Mouse (Mus musculus): ENCODE data around the gene Ms4a5. TPM values are rescaled to one million over a fixed set of nuclear protein-coding genes. Genes with fewer than 3 reads are reported as not detected.

Ms4a5 gene
- polyA plus RNA-seq (2012; rRNA removed; ENCODE audit: low replicate concordance): not detected in 2 replicates

GRCm38 (mm10) chr19:11283773-11284172 is at the start of gene Ms4a5:
TSS of gene Ms4a5 (minus strand) at chr19:11283873.

GRCm38 (mm10) chr19:11314354-11314753 is 30.7 kb upstream of the Ms4a5 start, which contains the start of gene Ms4a14:
TSS of gene Ms4a14 (minus strand) at chr19:11314454.

DNA sequence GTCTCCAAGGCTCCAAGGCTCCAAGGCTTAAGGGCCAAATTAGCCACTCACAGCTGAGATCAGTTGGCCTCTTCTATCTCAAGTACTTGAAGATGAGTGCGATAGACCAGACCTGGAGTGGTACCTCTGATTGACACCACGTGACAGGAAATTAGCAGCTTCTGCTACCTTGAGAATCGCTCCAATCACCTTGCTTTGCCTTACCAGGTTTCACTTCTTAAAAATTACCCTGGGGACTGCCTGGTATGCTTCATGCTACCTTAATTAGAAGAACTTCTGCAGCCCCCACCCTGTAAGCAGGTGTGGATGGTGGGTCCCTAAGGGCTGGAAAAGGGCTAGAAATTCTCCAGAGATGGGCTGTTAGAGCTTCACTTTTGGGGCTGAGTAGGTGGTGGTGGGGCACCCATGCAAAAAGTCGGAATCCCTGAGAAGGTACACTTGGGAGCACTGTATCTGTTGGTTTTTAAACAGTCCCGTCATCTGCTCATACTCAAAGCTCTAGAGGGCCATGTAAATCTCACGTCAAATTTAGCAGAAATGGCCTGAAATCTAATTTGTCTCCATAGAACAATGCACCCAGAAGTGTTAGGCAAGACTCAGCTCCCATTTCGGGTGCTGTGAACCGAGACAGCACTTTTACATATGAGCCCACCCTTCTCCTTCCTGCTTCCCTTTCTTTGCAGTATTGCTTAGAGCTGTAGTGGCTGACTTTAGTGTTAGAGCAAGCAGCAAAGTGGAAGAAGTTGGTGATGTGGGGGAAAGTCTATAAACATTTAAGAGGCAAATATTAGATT is 17.4 kb downstream of the Ms4a5 start, which contains the start of gene Ms4a1:
Gene Ms4a1, minus strand, starts transcription at position 190 of the 794 bp plus-strand sequence.

DNA sequence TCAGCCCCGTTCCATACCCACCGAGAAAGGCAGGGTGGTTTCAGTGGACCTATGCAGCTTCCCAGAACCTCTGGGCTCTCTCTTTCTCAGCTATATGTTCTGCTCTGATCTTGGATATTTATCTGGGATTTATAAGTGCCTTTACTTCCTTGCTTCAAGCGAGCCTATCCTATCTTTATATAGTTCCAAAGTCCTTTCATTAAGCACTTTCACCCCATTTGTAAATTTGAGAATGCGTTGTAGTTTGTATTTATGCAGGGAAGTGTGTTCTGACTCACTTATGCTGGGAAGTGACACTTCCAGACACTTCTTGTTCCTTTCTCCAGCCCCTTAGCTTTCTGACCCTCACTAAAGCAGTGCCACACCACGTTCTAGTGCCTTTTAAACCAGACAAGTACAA is 51.3 kb downstream of the Ms4a5 start, which contains the start of gene Ms4a12:
Gene Ms4a12, minus strand, starts transcription at position 101 of the 400 bp plus-strand sequence.

Other genes starting within 250 kb of the Ms4a5 start
- 154 and 309 TPM in 2 replicates for gene Ms4a8a, start 202.8 kb downstream of the Ms4a5 start, polyA plus RNA-seq (2012; rRNA removed; ENCODE audit: low replicate concordance)
- not detected in 2 replicates for gene 1700017D01Rik, start 153.0 kb downstream of the Ms4a5 start, polyA plus RNA-seq (2012; rRNA removed; ENCODE audit: low replicate concordance)
- not detected in 2 replicates for gene 1700025F22Rik, start 118.6 kb downstream of the Ms4a5 start, polyA plus RNA-seq (2012; rRNA removed; ENCODE audit: low replicate concordance)
- gene Ms4a13, start 87.1 kb downstream of the Ms4a5 start, polyA plus RNA-seq (2012; rRNA removed; ENCODE audit: low replicate concordance): not detected in 2 replicates
- gene Ms4a12, start 51.4 kb downstream of the Ms4a5 start, polyA plus RNA-seq (2012; rRNA removed; ENCODE audit: low replicate concordance): 6.5 and 10.0 TPM in 2 replicates
- gene Ms4a1, start 17.6 kb downstream of the Ms4a5 start, polyA plus RNA-seq (2012; rRNA removed; ENCODE audit: low replicate concordance): 0.12 TPM in 1 of 2 replicates, not detected in the other
- 0.14 TPM in 1 of 2 replicates, not detected in the other for gene Ms4a14, start 30.6 kb upstream of the Ms4a5 start, polyA plus RNA-seq (2012; rRNA removed; ENCODE audit: low replicate concordance)
- 0.34 and 0.76 TPM in 2 replicates for gene Ms4a7, start 52.3 kb upstream of the Ms4a5 start, polyA plus RNA-seq (2012; rRNA removed; ENCODE audit: low replicate concordance)
- 0.51 TPM in 1 of 2 replicates, not detected in the other for gene Ms4a4a, start 91.7 kb upstream of the Ms4a5 start, polyA plus RNA-seq (2012; rRNA removed; ENCODE audit: low replicate concordance)
- gene Ms4a4c, start 120.9 kb upstream of the Ms4a5 start, polyA plus RNA-seq (2012; rRNA removed; ENCODE audit: low replicate concordance): 0.05 TPM in 1 of 2 replicates, not detected in the other
- 0.87 and 1.2 TPM in 2 replicates for gene Ms4a4b, start 159.7 kb upstream of the Ms4a5 start, polyA plus RNA-seq (2012; rRNA removed; ENCODE audit: low replicate concordance)
- 0.33 and 0.56 TPM in 2 replicates for gene Ms4a6c, start 185.5 kb upstream of the Ms4a5 start, polyA plus RNA-seq (2012; rRNA removed; ENCODE audit: low replicate concordance)
- 0.21 TPM in 1 of 2 replicates, not detected in the other for gene Gm8369, start 202.1 kb upstream of the Ms4a5 start, polyA plus RNA-seq (2012; rRNA removed; ENCODE audit: low replicate concordance)
- 0.58 and 1.4 TPM in 2 replicates for gene Ms4a6b, start 232.6 kb upstream of the Ms4a5 start, polyA plus RNA-seq (2012; rRNA removed; ENCODE audit: low replicate concordance)

All from duodenum, adult 2 months (tissue).